Mouse (Mus musculus) frontal cortex, postnatal 14 days (tissue): ENCODE results near the gene Dcaf1.

Experiments
- DNase-seq, 2 experiments: peaks; one replicate each; pipeline ENCODE4 v3.0.0; 2022; ENCODE audit warnings: low spot score in 2 of 2

Dcaf1 gene

GRCm38 (mm10) chr9:106876666-106877065 lies 55.0 kb downstream of the Dcaf1 start:
- DNase-seq: no peak

- DNase-seq: no peak
Measured at GRCm38 (mm10) chr9:106879471-106879870, 57.8 kb downstream of the Dcaf1 start.

- no peak for DNase-seq
Measured at GRCm38 (mm10) chr9:106881071-106881755, 59.5 kb downstream of the Dcaf1 start.

GRCm38 (mm10) chr9:106882176-106882575 lies 60.5 kb downstream of the Dcaf1 start:
- DNase-seq: no peak

GRCm38 (mm10) chr9:106883085-106883484 lies 61.4 kb downstream of the Dcaf1 start:
- DNase-seq: no peak

- no peak for DNase-seq
Measured at GRCm38 (mm10) chr9:106884306-106884705, 62.6 kb downstream of the Dcaf1 start.

GRCm38 (mm10) chr9:106884996-106885900 lies 63.6 kb downstream of the Dcaf1 start:
- DNase-seq: no peak

GRCm38 (mm10) chr9:106885901-106886731 lies 64.4 kb downstream of the Dcaf1 start:
- peak in 1 of 2 experiments; percentile 42 for DNase-seq

GRCm38 (mm10) chr9:106886828-106887702 lies 65.4 kb downstream of the Dcaf1 start, which contains the start of gene Rbm15b:
TSS of gene Rbm15b (minus strand) at chr9:106887428.
- DNase-seq: peak; percentile 96 to 98

GRCm38 (mm10) chr9:106888346-106888745 lies 66.7 kb downstream of the Dcaf1 start:
- DNase-seq: no peak

GRCm38 (mm10) chr9:106889321-106889720 lies 67.6 kb downstream of the Dcaf1 start:
- no peak for DNase-seq

- DNase-seq: no peak
Measured at GRCm38 (mm10) chr9:106890496-106891240, 69.0 kb downstream of the Dcaf1 start.

- no peak for DNase-seq
Measured at GRCm38 (mm10) chr9:106891341-106891741, 69.7 kb downstream of the Dcaf1 start.

GRCm38 (mm10) chr9:106891829-106892551 lies 70.3 kb downstream of the Dcaf1 start, which contains the start of gene Manf:
TSS of gene Manf (minus strand) at chr9:106891979.
- peak; percentile 98 for DNase-seq

- no peak for DNase-seq
Measured at GRCm38 (mm10) chr9:106892552-106892875, 70.8 kb downstream of the Dcaf1 start.

GRCm38 (mm10) chr9:106893327-106893726 lies 71.7 kb downstream of the Dcaf1 start:
- no peak for DNase-seq

GRCm38 (mm10) chr9:106898901-106899300 lies 77.2 kb downstream of the Dcaf1 start:
- no peak for DNase-seq

GRCm38 (mm10) chr9:106901596-106901995 lies 79.9 kb downstream of the Dcaf1 start:
- no peak for DNase-seq

- DNase-seq: no peak
Measured at GRCm38 (mm10) chr9:106903099-106903790, 81.6 kb downstream of the Dcaf1 start.
